Mouse (Mus musculus): Measurements from ENCODE around the gene Arhgap28.
"Not testable (repeated sequence)": the region's sequence is repeated elsewhere in the genome, so short reads cannot be mapped to it uniquely, and the experiment has no call there.

The Arhgap28 gene

GRCm38 (mm10) chr17:67888081-67888480, 115.8 kb downstream of the Arhgap28 start:
- in situ Hi-C loops (cut with MboI, MseI), result no loop called here

GRCm38 (mm10) chr17:67886326-67886725, 117.6 kb downstream of the Arhgap28 start:
- in situ Hi-C loops (cut with MboI, MseI), result no loop called here

DNA sequence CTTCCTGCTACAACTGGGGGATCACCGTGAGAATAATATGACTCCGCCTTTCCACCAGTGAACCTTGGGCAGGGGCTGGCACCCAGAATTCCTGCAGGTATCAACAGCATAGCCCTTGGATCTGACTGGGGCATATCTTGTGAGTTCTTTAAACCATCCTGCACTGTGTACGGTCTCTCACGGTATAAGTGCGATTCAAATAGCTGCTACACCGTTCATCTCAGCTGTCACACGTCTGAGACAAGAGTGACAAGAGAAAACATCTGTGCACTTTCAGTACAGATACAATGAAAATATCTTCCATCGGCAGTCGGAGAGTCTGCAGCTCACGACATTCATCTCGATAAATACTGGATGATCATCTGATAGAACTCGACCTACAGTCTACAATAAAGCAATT, 126.3 kb downstream of the Arhgap28 start:
- in situ Hi-C loops (cut with MboI, MseI), result no loop called here

- in situ Hi-C loops (cut with MboI, MseI), result no loop called here
Measured at GRCm38 (mm10) chr17:67869731-67870601, 134.0 kb downstream of the Arhgap28 start.

DNA sequence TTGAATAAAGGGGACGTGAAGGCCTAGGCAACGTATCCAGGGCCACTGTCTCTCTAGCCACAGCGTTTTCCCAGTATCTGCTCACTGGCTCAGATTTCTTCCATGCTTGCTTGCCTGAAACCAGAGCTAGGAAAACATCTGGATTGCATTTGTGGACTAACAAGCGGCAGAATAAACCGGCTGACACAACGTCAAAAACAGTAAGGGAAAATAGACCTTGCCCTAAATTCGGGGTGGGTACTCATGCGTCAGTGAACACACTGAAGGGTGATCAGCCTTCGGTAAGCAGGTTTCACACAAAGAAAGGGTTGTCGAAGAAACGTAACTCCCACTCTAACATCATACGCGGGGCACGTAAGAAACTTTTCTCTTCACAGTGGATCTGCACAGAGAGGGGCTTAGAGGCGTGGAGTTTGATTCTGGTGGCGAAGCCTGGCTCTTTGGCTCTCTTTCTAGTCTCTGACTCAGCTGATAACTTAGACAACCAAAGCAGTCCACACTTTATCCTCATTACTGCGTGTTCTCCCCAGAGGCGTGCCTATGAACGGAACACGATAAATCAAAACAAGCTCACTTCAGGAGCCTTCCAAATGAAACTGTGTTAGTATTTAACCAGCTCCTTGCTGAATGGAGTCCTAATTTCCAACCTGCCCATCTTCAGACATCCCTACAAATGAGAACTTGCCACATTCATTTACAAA, 137.2 kb downstream of the Arhgap28 start:
- in situ Hi-C loops (cut with MboI, MseI), result no loop called here

DNA sequence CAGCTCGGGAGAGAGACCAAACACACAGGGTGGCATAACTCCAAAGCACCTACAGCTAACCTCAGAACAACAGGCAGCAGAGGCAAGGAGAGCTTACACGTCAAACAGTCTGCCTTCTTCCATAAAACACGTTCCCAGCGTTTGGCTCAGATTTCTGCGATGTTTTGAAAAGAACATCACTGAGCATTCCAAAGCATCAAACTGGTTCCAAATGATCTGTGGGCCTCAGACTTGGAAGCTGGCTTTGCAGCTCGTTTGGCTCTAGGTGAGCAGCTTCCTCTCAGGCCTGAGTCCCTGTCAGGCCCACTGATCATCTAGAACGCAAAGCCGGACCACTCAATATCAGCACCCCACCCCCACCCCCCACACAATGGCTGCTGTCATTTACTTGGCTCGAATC, 137.9 kb downstream of the Arhgap28 start:
- in situ Hi-C loops (cut with MboI, MseI), result no loop called here

DNA sequence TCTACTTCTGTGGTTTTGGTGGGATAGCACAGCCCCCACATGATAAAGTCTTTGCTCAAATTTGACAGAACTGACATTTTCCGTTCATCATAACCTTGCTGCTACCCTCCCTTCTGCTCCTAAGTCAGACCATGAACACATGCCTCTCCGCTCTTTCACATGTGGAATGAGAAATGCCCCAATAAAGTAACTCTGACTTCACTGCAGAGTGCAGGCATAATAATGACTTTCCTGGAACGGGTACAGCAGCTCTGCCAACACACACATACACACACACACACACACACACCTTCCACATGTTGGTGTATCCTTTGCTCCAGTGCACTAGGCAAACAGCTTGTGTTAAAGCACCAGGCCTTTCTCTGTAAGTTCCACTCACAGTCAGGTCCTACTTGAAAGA, 139.0 kb downstream of the Arhgap28 start:
- in situ Hi-C loops (cut with MboI, MseI), result no loop called here

GRCm38 (mm10) chr17:67864363-67864762, 139.6 kb downstream of the Arhgap28 start:
- in situ Hi-C loops (cut with MboI, MseI), result no loop called here

- in situ Hi-C loops (cut with MboI, MseI), result no loop called here
Measured at GRCm38 (mm10) chr17:67861744-67862535, 142.0 kb downstream of the Arhgap28 start.

GRCm38 (mm10) chr17:67861080-67861630, 142.8 kb downstream of the Arhgap28 start:
- in situ Hi-C loops (cut with MboI, MseI), result no loop called here

DNA sequence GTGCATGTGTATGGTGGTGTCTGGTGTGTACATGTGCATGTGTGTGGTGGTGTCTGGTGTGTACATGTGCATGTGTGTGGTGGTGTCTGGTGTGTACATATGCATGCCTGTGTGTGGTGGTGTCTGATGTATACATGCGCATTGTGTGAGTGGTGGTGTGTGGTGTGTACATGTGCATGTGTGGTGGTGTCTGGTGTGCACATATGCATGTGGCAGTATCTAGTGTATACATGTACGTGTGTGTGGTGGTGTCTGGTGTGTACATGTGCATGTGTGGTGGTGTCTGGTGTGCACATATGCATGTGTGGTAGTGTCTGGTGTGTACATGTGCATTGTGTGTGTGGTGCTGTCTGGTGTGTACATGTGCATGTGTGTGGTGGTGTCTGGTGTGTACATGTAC, 162.4 kb downstream of the Arhgap28 start:
- in situ Hi-C loops (cut with MboI, MseI), result not testable (repeated sequence)

- in situ Hi-C loops (cut with MboI, MseI), result loop anchor here (5.0 kb wide), 1 partner anchor 1213 kb away; no protein-coding TSS in a partner anchor
Measured at GRCm38 (mm10) chr17:67838948-67839347, 165.0 kb downstream of the Arhgap28 start.

- in situ Hi-C loops (cut with MboI, MseI), result loop anchor here (5.0 kb wide), 1 partner anchor 1215 kb away; no protein-coding TSS in a partner anchor
Measured at GRCm38 (mm10) chr17:67837351-67838090, 166.4 kb downstream of the Arhgap28 start.

DNA sequence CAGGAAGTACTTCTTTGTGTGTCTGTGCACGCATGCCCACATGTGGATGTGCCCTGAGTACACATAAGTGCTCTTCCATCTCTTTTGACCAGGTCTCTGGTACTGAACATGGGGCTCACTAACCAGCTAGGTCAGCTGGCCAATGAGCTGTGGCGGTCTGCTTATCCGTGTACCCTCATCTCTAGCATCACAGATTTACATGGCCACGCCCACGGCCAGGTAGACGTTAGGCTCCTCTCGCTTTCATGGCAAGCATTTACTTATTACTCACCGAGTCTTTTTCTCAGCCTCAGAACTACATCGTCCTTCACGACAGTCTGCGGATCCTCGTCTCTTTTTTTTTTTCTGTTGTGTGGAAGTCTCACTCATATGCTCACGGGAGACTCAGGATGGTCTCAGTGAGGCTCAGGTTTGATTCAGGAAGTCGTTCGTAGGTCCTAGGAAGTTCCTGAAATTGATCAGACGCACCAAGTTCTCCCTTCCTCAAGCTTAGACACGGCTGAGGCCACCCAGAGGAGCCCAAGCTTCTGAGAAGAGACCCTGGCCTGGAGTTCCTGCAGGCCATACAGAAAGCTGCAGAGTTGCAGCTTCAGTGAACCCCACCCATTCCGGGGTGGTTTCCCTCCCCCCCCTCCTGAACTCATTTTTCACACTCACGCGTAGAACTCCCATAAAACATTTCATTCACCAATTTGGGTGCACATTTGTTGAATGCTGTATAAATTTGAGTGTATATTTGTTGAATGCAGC, 167.6 kb downstream of the Arhgap28 start:
- in situ Hi-C loops (cut with MboI, MseI), result loop anchor here (5.0 kb wide), 1 partner anchor 1216 kb away; no protein-coding TSS in a partner anchor

DNA sequence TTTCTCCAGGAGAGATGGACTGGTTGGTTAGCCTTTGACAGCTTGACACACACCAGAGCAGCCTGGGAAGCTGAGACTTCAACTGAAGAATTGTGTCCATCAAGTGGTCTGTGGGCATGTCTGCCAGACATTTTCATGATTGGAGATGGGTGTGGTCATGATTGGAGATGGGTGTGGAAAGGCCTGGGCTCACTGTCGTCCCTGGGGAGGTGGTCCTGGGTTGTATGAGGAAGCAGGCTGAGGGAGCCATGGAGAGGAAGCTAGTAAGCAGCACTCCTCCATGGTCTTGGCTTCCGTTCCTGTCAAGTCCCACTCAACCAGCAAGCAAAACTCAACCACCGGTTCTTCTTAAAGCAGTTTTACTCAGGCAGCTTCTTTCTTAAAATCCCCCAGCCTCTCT, 176.5 kb downstream of the Arhgap28 start:
- in situ Hi-C loops (cut with MboI, MseI), result no loop called here

DNA sequence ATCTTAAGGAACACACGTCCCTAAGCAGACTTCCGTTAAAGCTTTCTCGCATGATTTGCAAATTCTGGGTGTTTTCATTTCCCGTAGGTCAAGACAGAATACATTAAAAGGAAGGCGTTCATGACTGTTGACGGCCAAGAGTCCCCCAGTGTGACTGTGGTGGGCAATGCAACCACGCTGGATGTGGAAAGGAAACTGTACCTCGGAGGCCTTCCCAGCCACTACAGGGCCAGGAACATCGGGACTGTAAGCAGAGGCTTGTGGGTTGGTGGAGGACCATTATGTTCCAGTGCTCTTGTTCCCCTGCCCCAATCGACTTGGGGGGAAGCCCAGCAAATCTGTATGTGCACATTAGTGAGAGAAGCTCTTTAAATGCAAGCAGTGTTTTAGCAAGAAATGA, 187.0 kb downstream of the Arhgap28 start:
- in situ Hi-C loops (cut with MboI, MseI), result no loop called here

DNA sequence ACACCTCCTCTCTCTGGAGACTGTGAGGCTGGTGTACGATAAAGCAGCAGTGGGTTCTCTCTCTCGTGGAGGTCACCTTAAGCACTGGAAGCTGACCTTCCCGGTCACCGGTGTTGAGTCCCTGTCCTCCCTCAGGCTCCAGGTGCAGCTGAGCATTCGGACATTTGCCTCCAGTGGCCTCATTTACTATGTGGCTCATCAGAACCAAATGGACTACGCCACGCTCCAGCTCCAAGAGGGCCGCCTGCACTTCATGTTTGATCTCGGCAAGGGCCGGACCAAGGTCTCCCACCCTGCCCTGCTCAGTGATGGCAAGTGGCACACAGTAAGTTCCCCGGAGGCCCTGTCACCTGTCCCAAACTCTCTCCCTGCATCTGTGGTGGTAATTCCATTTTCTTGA, 188.2 kb downstream of the Arhgap28 start:
- in situ Hi-C loops (cut with MboI, MseI), result no loop called here

DNA sequence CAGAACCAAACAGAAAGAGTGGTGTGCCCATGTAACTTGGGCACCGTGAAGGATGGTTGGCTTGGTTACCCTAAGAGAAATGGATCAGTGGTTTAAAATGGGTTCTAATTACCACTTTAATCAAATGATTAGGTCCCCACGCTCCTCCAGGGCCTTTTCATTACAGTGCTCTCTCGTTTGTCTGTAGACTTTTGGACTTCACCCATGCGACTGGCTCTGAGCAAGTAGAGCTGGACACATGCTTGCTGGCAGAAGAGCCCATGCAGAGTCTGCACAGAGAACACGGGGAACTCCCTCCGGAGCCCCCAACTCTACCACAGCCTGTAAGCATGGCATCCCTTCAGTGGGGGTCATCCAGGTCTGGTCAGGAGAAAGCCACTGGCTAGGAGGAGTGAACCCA, 190.3 kb downstream of the Arhgap28 start:
- in situ Hi-C loops (cut with MboI, MseI), result no loop called here

GRCm38 (mm10) chr17:67809171-67809570, 194.7 kb downstream of the Arhgap28 start:
- in situ Hi-C loops (cut with MboI, MseI), result no loop called here

Data from regulatory T cell (primary cell).